Mouse (Mus musculus): ENCODE measurements around the gene Gm21409.
"Not testable (repeated sequence)": the region's sequence is repeated elsewhere in the genome, so short reads cannot be mapped to it uniquely, and the experiment has no call there.

The Gm21409 gene

DNA sequence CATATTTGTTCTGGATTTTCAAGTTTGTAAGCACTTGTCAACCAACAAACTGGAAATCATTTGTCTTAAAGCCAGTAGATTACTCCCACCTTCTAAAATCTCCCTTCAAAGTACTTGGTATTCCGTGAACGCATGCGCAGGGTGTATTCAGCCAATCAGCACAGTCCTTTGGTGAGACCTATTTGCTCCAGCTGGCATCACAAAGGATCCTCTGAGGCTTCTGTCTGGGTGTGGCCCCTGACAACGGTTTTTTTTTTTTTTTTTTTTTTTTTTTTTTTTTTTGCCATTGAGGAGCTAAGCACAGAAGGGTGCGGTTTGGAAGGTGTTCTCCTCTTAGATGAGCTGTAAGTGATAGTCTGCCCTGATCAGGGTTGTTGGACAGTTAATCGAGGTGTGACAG is at the start of gene Gm21409:
Gene Gm21409 (plus strand): TSS at position 301 of the 400 bp plus-strand sequence.
- DNase-seq (ENCODE audit: low read depth): not testable (repeated sequence)
